Mouse (Mus musculus): ENCODE results near the gene Sf3b6.
"Not testable (repeated sequence)": the region's sequence is repeated elsewhere in the genome, so short reads cannot be mapped to it uniquely, and the experiment has no call there.

Gene Sf3b6

DNA sequence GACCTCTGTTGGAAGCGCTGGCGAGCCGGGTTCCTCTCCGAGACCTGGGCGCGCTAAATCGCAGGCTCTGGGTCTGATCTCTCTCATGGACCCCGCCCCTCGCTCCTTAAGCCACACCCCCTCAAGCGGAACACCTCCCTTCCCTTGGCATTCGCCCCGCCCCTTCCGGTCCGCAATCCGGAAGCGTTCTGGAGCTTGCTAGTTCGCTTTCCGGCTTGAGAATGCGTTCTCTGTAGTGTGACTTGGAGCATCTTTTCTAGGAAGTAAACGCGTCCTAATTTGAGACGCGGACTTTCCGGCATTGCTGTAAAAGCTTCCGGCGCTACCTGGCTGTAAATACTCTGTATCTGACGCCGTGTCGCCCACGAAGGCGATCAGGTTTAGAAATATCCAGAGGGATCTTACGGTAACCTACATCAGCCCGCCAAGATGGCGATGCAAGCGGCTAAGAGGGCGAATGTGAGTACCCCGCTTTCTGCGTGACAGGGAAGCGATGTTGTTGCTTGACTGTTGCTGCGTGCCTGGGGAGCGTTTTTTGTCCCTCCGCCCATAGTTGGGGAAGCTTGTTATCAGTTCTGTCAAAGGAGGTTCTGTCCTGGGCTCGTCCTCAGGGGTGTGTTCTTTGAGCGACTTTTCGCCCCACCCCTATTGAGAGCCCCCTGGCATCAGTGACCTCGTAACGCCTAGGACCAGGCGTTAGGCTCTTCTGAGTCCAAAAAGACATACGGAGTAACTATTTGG, at the start of gene Sf3b6:
TSS of gene Sf3b6 (plus strand) at position 184 of the 741 bp plus-strand sequence.
- peak; percentile 98 for DNase-seq (ENCODE audit: low spot score)

DNA sequence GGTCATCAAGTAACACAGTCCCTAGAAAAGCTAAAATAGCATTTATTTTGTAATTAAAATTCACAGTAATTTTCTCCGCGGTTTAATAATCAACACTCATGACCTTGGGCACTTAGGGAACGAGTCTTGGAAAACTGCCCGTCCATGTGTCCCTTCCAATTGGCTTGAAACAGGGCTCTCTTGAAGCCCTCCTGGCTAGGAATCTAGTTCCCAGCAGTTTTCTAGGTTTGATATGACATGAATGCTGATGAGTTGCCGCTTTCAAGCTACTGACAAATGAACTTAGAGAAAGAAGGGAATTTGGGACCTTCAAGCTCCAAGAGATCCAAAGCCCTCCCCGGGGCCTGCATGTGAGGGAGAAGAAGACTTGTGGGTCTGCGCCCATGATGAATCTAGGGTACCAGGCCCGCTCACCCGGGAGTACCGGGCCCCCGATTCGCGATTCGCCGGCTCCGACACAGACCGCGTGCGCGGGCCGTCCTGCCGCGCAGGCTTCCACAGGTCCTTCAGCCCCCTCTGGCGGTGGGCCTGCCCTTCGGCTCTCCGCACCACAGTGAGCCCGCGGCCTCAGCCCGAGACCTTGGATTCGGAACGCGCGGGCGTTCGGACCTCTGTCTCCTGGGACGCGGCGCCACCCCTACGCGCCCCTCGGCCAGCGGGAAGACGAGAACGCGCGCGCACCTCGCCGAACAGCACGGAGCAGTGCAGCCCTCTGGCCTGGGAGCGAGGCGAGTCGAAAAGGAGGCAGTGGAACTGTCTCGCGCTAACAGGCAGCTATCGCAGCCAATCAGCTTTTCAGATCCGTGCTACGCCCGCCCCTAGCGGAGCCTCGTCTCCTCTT, 48.6 kb upstream of the Sf3b6 start, which contains the start of the genes Pfn4 and Fam228b:
TSS of gene Pfn4 (plus strand) at position 531 of the 841 bp plus-strand sequence.
TSS of gene Fam228b (minus strand) at position 776 of the 841 bp plus-strand sequence.
- DNase-seq (ENCODE audit: low spot score): peak; percentile 94

DNA sequence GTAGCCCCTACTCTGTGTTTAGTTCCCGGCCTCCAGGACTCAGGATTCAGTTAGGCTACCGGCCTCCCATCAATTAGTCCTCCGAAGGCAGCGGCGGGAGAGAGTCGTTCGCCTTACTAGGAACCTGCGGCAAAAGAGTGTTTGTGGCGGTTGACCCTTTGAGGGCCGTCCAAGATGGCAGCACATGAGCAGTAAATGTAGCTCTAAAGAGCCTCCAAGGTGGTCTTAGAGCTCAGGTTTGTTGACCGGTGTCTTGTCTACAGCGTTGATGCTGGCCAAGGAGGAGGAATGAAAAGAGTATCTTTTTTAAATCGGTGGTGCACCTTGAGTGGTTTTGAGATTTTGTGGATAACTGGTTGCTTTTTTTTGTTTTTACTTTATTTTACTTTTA, 48.0 kb upstream of the Sf3b6 start:
- no peak for DNase-seq (ENCODE audit: low spot score)

- no peak for DNase-seq (ENCODE audit: low spot score)
These were observed 42.3 kb upstream of the Sf3b6 start for GRCm38 (mm10) chr12:4774895-4775587.

DNA sequence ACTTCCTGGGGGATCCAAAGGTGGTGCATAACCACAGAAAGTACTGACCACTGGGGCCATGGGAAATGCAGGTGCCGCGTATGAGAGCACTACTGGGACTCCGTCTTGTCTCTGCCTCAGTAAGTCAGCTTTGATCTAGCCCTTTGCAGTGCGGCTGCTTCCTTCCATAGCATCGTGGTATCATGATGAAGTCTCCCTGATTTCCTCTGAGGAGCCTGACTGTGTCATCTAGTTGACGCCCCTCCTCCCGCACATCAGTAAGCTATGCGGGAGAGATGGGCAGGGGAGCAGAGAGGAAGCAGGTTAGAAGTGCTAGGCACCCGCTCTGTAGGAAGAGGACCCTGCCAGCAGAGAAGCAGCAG, 41.8 kb upstream of the Sf3b6 start:
- no peak for DNase-seq (ENCODE audit: low spot score)

DNA sequence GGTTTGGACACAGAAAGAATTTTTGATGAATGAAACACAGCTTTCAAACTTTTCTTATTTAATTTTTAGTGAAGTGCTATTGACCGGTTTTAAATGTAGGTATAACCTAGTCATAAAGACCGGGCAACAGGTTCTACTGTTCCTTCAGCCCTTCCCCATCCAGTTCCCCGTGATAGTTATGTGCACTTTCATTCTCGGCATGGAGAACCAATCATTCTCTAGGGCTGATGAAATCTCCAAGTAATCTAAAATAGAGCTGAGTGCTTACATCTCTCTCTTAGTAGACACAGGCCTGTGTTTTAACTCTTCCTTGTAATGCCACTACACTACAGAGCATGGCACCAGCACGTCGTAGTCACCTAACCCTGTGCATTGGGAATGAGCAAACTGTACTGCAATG, 39.6 kb upstream of the Sf3b6 start:
- DNase-seq (ENCODE audit: low spot score): no peak

GRCm38 (mm10) chr12:4780245-4780644, 37.1 kb upstream of the Sf3b6 start:
- DNase-seq (ENCODE audit: low spot score): no peak

DNA sequence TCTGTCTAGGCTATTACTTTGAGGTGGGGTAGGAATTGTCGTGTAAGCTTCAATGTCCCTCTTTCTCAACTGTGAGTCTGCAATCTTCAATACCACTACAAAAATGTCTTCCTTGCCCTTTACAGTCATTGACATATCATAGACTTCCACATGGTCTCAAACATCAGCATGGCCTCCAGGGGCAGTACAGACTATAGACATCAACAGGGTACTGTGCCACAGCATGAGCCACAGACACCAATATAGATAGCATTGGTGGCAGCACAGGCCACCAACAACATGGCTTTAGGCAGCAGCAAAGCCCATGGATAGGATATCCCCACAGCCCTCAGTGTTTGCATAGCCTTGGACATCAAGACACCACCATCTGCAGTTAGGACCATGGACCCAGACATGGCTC, 36.1 kb upstream of the Sf3b6 start:
- DNase-seq (ENCODE audit: low spot score): no peak

DNA sequence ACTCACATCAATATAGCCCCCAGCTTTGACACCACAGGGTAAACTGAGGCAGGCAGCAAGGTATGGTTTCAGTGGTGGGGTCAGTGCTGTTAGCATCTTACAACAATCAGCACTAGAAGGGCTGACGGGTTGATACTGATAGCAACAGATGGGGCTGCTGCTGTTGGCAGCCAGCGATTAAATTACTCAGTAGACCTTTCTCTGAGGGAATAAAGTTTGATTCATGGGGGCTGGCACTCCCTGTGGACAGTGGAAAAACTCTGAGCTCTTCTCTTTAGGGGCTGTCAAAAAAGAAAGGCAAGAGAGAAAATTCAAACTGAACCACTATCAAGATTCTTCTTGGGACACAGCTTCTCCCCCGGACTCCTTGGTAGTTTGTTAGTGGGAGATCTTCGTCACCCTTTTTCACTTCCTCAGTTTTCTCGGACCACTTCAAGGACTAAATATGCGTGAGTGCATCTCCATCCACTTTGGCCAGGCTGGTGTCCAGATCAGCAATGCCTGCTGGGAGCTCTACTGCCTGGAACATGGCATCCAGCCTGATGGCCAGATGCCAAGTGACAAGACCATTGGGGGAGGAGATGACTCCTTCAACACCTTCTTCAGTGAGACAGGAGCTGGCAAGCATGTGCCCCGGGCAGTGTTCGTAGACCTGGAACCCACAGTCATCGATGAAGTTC, 35.5 kb upstream of the Sf3b6 start:
- not testable (repeated sequence) for DNase-seq (ENCODE audit: low spot score)

- DNase-seq (ENCODE audit: low spot score): no peak
These were observed 33.7 kb upstream of the Sf3b6 start for GRCm38 (mm10) chr12:4783598-4783997.

GRCm38 (mm10) chr12:4784466-4784865, 32.9 kb upstream of the Sf3b6 start:
- no peak for DNase-seq (ENCODE audit: low spot score)

DNA sequence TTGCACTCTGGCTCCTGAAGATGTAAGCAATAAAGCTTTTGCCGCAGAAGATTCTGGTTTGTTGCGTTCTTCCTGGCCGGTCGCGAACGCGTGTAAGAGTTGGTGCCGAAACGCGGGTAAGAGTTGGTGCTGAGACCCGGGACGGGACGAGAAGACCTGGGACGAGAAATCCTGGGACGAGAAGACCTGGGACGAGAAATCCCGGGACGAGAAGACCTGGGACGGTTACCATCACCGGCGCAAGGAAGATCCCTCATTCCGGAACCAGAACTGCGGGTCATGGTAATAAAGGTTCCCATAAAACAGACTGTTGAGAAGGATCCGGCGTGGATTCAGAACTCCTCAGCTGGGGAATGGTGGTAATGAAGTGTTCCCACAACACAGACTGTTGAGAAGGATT, 29.2 kb upstream of the Sf3b6 start:
- DNase-seq (ENCODE audit: low spot score): not testable (repeated sequence)

DNA sequence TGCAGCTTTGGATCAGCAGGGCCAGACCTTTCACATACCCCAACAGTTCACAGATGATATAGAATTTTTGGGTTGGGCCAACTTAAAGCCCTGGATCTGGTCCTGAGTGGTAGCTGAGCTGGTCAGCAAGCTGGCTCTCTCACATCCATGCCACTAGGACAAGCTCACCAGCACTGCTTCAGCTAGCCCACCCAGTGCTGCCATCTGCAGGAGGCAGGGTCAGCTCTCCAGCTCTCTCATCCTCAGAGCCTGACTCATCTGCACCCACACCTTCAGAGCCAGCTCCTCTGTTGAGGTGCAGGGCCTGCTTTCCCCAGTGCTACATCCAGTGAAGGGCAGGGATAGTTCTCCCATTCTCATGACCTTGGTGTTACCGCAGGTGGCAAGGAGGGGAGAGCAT, 23.6 kb upstream of the Sf3b6 start:
- DNase-seq (ENCODE audit: low spot score): no peak

DNA sequence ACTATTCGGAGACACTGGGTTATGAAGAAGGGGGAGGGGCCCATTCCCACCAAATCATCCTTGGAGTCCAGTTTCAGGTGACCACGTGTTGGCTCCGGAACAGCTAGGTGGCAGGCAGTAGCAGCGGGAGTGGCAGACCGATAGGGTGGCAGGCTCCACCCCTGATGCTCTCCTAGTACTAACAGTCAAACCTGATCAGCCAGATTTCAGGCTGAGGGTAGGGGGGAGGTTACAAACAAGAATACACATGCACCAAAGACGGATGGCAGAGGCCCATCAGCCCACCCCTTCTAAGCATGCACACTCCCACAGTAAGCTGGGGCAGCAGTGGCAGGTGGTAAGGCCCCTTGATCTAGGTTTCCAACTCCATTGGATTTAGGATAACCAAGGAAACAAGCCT, 19.9 kb upstream of the Sf3b6 start:
- not testable (repeated sequence) for DNase-seq (ENCODE audit: low spot score)

- DNase-seq (ENCODE audit: low spot score): no peak
These were observed 6.3 kb upstream of the Sf3b6 start for GRCm38 (mm10) chr12:4811036-4811435.

GRCm38 (mm10) chr12:4811705-4812104, 5.6 kb upstream of the Sf3b6 start:
- DNase-seq (ENCODE audit: low spot score): no peak

DNA sequence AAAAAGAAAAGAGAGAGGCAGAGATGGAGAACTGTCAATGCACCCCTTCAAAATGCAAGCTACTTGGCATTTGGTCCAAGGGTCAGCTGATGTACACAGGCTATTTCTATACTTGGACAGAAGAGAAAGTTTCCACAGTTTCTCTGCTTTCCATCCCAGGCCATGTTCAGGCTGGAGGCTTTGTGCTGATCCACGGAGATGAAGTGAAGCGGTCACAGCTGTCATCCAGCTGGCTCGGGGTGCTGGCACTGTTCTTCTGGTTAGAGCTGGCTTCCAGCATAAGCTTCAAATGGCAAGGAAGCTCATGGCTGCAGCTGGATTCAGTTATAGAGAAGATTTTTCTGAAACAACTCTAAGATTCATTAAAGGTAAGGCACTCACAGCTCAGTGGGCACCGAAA, 3.7 kb upstream of the Sf3b6 start:
- DNase-seq (ENCODE audit: low spot score): no peak

- DNase-seq (ENCODE audit: low spot score): no peak
These were observed 524 bp upstream of the Sf3b6 start for GRCm38 (mm10) chr12:4816680-4817360.

GRCm38 (mm10) chr12:4827256-4827655, 9.9 kb downstream of the Sf3b6 start:
- no peak for DNase-seq (ENCODE audit: low spot score)

GRCm38 (mm10) chr12:4836959-4837358, 19.6 kb downstream of the Sf3b6 start:
- no peak for DNase-seq (ENCODE audit: low spot score)

DNA sequence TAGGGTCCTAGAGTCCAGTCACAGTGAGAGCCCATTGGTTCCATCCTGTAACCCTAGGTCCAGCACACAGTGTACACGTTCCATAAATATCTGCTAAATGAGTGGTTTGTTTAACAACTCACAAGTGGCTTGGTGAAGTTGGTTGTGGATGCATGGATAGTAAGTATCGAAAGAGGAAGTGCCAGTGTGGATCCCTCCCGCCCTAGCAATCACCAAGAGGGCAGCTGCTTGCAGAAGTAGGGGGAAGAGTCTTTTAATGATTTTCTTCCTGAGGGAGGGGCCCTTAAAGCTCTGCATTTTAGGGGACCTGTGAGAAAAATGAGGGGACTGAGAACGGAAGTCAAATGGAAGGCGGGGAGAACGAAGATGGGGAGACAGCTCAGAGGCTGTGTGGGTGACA, 22.7 kb downstream of the Sf3b6 start:
- DNase-seq (ENCODE audit: low spot score): no peak

Data from ovary, postnatal 36 days (tissue).